Mouse (Mus musculus) hematopoietic stem cell, adult 5-6 weeks (primary cell): ENCODE results near the gene Strn4. TPM values are rescaled to one million over a fixed set of nuclear protein-coding genes. Genes with fewer than 3 reads are reported as not detected.

Experiments
- ATAC-seq, 2 experiments: fragments of 125-278 bp in 1 of 2; replicated peaks in 1 of 2; 2 replicates each; pipeline ENCODE4 v1.8.0; 2016 to 2017; ENCODE audit warnings: inconsistent platforms in 2 of 2, mild to moderate bottlenecking in 2 of 2, moderate number of reproducible peaks in 2 of 2, low read depth in 1 of 2, moderate TSS enrichment in 1 of 2; ENCODE audit not compliant: low FRiP score in 2 of 2, poor library complexity in 2 of 2, severe bottlenecking in 2 of 2, insufficient read depth in 1 of 2, low TSS enrichment in 1 of 2
- total RNA-seq: library from RNA; stranded (forward); fragments of 172-1452, 232-1000 nt; gene quantifications from 2 replicates; pipeline ENCODE4 v1.2.3, GENCODE M21; 2017

Strn4 gene
- total RNA-seq, 1 experiment from 2014 or later = 50.9 TPM

GRCm38 (mm10) chr7:16807936-16808335 is 7.8 kb upstream of the Strn4 start:
- no peak for ATAC-seq

GRCm38 (mm10) chr7:16808647-16809046 is 7.0 kb upstream of the Strn4 start:
- ATAC-seq = no peak

DNA sequence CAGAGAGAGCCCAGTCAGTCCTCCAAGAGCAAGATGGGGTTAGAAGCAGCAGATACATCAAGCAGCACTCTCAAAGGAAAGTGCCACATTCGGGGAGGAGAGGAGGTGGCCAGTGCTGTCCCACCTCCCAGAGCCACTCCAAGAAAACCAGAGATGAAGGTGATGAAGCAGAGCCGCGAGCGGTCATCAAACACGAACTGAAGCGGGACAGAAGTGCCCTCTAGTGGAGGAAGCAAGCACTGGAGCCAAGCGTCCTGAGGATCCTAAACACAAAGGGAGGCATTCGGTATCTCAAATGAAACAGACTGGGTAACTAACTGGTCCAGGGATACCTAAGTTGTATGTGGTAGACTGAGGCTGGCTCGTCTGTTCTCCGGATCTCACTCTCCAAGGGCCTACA is 6.0 kb upstream of the Strn4 start:
- peak in 1 of 2 experiments; percentile 66; a peak in 1 of 4 replicates for ATAC-seq

GRCm38 (mm10) chr7:16810399-16810919 is 5.2 kb upstream of the Strn4 start:
- ATAC-seq = no peak

GRCm38 (mm10) chr7:16810920-16811648 is 4.6 kb upstream of the Strn4 start:
- no peak for ATAC-seq

DNA sequence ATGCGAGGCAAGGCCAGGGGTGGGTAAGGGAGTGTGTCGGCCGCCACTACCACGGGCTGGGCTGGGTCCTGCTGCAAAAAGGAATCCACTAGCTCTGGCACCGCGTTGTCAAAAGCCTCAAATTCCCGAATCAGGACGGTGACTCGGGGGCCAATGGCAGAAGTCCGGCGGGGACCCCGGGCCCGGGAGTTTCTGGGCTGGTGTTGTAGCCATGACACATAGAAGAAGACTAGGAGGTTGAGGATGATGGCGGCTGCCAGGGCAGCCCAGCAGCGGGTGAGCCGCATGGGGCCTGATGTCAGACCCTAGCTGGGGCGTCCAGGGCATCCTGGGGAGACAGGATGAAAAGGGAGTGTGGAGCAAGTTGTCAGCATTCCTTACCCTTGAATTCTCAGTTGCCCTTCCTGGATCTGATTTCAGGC is 4.0 kb upstream of the Strn4 start:
- no peak for ATAC-seq

GRCm38 (mm10) chr7:16812505-16812904 is 3.2 kb upstream of the Strn4 start:
- ATAC-seq = no peak

DNA sequence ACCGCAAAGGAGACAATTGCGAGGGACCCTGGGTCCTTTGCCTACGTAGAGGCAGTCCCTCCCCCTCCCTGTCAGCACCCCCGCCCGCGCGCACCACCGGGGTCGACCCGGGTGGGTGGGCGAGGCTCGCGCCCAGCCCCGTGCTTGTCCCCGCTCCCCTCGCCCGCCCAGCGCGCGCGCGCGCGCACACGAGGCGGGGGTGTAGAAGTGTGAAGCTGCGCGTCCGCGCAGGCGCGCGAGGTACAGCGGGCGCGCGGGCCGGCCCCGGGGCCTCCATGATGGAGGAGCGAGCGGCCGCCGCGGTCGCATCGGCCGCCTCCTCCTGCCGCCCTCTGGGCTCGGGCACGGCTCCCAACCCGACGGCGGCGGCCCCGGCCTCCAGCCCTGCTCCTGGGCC is 387 bp downstream of the Strn4 start:
- 0 out of 4 replicates have a peak, but pooled peaks of 1 of the 2 experiments have one; percentile 12 for ATAC-seq

DNA sequence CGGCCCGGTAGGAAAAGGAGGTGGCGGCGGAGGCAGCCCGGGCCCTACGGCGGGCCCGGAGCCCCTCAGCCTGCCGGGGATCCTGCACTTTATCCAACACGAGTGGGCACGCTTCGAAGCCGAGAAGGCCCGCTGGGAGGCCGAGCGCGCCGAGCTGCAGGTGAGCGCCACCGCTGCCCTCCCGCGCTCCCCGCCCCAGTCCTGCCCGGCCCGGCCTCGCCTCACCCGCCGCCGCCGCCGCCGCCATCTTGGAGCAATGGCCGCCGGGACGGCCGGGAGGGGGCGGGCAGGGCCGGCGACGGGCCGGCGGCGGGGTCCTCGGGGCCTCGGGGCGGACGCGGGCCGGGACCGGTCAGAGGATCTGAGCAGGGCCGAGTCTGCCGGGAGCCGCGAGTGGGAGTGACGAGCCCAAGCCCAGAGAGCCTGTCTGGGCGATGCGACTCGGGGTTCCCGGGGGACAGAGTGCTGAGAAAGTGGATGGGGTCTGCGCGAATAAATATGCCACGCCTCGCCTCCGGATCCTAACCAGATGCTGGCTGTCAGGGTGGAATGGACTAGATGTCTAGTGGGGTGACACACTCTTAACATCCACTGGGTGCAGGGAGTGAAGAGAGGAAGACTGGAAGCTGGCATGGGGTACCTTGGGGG is 910 bp downstream of the Strn4 start, which contains the start of gene Fkrp:
Gene Fkrp, minus strand, starts transcription at position 258 of the 648 bp plus-strand sequence.
- peak in 1 of 2 experiments; percentile 33; a peak in 1 of 4 replicates for ATAC-seq

- ATAC-seq = no peak
Measured at GRCm38 (mm10) chr7:16817693-16818092, 2.0 kb downstream of the Strn4 start.

- ATAC-seq = no peak
Measured at GRCm38 (mm10) chr7:16819794-16820193, 4.1 kb downstream of the Strn4 start.

DNA sequence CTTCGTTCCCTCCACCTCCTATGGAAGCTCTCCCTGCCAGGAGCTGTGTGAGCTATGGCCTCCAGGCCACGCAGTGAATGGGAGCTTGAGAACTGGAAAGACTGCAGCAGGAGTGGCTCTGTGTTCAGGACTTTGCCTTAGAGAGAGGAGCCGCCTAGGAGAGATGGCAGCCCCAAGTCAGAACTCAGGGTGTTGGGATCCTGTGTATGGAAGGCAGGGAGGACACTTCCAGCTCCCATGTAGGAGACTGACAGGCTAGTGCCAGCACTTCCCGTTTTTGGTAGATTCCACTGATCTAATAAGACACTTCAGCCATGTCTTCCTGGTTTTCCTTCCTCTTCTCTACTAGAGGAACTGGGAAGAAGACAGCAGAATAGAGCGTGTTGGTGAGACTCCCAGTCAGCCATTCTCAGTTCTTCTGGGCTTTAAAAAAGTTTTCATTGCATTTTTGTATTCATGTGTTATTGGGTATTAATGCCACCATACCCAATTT is 4.6 kb downstream of the Strn4 start:
- ATAC-seq = 0 out of 4 replicates have a peak, but pooled peaks of 1 of the 2 experiments have one; percentile 14

- no peak for ATAC-seq
Measured at GRCm38 (mm10) chr7:16821091-16821490, 5.4 kb downstream of the Strn4 start.

GRCm38 (mm10) chr7:16821669-16822101 is 6.0 kb downstream of the Strn4 start:
- no peak for ATAC-seq

DNA sequence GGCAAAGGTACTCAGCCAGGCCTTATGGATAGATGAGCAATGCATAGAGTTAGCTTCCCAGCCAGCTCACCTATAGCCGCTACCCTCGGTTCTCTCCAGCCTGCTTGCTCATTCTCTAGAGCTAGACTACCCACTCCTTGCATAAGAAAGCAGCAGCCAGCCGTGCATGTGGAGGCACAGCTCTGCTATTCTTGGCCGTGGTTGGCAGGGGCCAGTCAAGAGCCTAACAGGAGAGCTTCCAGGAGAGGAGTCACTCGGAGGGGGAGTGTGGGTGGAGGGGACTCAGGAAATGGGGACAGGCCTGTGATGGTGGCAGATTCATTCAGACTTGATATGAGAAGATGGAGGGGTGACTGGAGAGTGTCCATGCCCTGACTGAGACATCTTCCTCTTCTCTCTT is 8.0 kb downstream of the Strn4 start:
- no peak for ATAC-seq

GRCm38 (mm10) chr7:16825785-16826184 is 10.1 kb downstream of the Strn4 start:
- ATAC-seq = peak; percentile 59 to 68

GRCm38 (mm10) chr7:16826571-16826970 is 10.9 kb downstream of the Strn4 start:
- no peak for ATAC-seq

DNA sequence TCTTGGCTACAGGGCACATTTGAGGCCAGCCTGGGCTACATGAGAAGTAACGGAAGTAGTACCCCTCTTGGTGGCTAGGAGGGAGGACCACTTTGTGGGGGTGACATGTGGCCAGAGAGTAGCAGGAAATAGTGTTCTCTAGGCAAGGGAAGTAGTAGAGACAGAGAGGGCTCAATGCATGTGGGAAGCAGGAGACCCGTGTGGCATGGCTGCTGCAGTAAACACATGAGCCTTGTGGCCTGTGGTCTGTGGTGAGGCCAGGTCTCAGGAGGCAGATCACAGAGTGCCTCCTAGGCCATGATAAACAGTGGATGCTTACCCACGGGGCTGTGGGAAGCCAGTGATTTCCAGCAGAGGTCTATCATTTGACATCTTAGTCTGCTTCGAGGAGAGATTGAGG is 11.6 kb downstream of the Strn4 start:
- ATAC-seq = peak; percentile 74 to 86
